Mouse (Mus musculus) right cerebral cortex, postnatal 4 days (tissue): ENCODE data around the gene Mansc1.
A peak's percentile ranks its signal among the peaks of the same experiment; 100 is the strongest.

Experiments used
- DNase-seq: peaks from one replicate; pipeline ENCODE4 v3.0.0-alpha.2; 2022

Mansc1 gene

DNA sequence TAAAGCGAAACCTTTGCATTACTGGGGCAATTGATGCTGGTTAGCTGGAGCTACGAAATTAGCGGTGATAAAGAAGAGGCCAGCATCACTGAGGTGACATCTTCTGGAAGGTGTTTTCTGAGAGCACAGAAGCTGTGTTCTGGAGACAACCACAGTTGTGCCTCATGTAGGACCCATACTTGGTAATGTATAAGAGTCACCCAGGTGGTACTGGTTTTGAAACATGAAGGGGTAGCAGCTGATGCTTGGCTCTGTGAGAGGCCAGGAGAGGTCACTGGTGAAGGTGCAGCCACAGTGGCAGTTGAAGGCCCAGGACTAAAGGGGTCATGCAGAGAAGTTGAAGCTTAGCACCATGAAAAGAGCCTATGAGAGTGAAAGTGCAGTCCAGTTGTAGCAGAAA, 6.9 kb upstream of the Mansc1 start, which contains the start of gene Borcs5:
Gene Borcs5 (plus strand): TSS at position 301 of the 400 bp plus-strand sequence.
- no peak for DNase-seq

DNA sequence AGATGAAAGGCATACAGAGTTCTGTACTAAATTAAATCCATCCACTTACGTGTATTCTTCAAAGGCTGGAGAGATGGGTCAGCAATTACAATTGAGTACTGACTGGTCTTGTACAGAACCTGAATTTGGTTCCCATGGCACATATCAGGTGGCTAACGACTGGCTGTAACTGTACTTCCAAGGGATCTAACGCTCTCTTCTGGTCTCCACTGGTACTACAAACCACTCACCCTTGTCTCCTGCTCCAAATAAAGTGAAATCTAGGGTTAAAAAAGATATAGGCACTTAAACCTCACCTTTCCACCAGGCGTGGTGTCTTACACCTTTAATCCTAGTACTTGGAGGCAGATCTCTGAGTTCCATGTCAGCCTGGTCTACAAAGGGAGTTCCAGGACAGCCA, 4.2 kb upstream of the Mansc1 start:
- no peak for DNase-seq

DNA sequence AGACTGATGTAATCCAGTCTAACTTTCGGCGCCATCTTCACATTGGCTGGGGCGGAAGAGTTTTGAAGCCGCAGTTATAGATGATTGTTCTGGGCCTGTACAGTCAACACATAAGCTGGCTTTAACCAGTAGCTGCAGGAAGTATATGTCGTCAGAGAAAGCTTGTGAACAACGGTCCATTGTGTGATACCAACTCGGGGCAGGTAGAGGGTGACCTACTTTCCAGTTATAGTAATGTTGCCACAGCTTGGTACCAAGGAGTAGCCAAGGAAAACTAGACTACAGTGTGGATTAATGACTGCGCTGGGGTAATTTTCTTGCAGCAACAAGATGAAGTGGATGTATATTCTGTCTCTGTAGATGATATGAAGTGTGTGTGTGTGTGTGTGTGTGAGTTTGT, 1.3 kb upstream of the Mansc1 start:
- no peak for DNase-seq

DNA sequence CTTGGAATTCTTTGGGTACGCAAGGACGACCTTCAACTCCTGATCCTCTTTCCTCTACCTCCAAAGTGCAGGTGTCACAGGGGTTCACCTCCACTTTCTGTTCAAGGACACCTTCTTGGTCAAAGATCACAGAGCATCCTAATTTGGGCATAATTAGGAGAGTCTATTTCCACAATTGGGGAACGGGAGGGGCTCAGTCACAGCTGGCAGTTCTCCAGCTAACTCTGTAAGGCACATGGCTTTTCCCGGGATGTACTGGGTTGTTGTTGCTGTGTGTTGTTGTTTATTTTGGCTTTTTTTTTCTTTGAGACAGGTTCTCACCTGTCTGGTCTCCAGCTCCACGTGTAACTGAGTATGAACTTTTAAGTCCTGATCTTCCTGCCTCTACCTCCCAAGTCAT, 468 bp upstream of the Mansc1 start:
- DNase-seq = no peak

DNA sequence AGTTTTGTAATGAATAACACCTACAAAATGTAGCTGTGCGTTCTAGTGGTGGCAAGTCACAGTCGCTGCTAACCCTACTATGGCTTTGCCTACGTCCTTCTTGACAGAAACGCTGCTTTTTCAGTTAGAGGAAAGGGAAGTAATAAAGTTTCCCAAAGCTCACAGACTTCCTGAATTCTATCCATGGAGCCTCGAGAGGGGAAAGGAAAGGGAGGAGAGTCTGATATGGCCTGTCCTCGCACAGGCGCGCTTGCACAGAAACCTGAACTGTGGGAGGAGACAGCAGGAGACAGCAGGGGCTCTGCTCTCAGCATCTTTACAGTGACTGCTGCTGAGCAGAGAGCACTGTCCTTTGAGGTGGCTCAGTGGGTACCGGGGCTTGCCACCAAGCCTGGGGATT, 1.8 kb downstream of the Mansc1 start:
- DNase-seq = no peak

DNA sequence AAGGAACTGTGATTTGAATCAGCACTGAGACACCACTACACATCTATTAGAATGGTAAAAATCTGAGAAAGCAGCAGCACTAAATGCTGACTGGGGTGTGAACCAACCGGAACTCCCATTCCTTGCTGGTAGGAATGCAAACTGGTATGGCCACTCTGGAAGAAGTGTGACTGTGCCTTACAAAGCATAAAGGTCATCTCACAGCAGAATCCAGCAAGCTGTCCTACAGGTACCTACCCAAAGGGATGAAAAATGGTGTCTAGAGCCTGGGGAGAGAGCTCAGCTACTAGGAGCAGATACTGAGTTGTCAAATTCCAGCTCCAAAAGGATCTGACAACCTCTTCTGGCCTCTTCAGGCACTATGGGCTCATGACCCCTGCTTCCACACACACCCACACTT, 5.7 kb downstream of the Mansc1 start:
- DNase-seq = no peak

DNA sequence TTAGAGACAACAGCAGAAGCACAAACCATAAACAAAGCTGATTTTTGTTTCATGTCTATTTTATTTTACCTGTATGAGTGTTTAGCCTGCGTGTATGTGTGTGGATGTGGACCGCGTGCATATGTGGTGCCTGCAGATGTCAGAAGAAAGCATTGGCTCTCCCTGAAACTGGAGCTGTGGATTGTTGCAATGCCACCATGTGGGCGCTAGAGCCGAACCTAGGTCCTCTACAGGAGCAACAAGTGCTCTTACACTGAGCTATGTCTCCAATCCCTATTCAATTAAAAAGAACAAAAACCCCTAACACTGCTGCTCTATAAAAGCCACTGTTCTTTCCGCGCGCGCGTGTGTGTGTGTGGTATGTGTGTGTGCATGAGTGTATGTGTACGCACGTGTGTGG, 6.9 kb downstream of the Mansc1 start:
- no peak for DNase-seq

DNA sequence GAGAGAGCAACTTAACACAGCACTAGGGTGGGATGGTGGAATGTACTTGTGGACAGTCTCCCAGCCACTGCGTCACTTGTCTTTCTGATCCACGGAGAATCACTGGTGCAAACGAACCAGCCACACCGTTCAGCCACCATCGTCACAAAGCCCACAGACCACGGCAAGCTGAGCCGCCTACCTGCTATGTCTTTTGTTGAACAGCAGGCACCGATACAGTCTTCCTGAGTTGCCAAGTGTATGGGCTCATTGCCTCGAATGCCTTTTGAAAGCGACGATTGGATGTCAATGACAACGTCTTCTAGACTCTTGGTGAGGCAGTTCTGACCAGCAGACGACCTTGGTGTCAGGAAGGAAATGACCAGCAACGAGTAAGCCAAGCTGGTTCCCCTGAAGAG, 10.7 kb downstream of the Mansc1 start:
- no peak for DNase-seq

DNA sequence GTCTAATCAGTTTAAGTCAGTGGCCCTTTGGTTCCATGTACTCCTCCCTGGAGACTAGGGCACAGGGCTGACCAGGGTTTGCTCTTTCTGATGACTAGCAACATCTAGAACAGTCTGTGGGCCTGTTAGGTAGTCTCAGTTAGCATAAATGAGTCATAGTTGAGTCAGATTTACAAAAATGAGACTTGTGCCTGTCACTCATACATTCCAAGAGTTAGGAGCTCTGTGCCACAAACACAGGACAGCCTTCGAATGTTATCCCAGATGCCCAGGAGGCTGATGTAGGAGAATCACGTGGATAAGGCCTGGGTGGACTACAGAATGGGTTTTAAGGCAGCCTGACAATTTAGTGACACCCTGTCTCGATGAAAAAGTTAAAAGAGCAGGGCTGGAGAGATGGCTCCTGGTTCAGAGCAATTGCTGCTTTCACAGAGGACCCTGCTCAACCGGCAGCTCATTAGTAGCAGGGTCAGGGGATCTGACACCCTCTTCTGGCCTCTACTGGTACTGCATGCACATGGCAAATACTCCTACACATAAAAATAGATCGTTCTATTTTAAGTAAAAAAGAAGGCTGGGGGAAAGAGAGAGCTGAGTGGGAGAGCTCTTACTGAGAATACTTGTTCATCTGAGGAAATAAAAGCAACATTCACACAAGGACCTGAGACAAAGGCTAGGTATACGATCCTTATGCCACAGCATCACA, 11.3 kb downstream of the Mansc1 start:
- peak; percentile 61 for DNase-seq

DNA sequence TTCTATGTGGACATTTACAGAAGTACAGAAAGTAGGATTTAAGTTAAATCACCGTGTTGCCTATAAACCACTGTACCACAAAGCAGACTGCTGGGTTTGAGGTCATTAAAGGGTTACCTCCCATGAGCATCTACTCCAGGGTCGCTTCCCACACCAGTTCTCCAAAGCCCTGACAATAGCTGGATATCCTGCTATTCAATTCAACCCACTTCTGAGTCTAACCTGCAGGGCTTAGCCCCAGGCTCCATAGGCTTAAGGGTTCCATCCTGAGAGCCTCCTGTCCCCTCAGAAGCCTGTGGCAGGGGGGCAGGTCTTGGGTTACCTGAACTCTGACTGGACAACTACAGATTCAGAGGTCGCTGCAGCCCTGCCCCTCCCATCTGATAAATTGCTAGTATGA, 12.2 kb downstream of the Mansc1 start:
- DNase-seq = no peak

DNA sequence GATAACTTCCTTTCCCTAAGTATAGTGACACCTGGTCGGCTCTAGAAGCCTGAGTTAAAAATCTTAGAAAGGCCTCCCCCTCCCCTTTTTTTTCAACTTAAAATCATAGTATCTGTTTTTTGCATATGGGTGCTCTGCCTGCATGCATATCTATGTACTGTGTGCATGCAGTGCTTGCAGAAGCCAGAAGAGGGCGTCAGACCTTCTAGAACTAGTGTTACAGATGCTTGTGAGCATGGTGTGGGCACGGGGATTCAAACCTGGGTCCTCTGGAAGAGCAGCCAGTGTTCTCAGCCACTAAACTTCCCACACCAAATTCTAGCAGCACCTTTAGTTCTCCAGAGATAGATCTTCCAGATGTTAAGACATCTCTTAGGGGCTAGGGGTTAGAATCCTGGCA, 14.7 kb downstream of the Mansc1 start:
- DNase-seq = no peak

DNA sequence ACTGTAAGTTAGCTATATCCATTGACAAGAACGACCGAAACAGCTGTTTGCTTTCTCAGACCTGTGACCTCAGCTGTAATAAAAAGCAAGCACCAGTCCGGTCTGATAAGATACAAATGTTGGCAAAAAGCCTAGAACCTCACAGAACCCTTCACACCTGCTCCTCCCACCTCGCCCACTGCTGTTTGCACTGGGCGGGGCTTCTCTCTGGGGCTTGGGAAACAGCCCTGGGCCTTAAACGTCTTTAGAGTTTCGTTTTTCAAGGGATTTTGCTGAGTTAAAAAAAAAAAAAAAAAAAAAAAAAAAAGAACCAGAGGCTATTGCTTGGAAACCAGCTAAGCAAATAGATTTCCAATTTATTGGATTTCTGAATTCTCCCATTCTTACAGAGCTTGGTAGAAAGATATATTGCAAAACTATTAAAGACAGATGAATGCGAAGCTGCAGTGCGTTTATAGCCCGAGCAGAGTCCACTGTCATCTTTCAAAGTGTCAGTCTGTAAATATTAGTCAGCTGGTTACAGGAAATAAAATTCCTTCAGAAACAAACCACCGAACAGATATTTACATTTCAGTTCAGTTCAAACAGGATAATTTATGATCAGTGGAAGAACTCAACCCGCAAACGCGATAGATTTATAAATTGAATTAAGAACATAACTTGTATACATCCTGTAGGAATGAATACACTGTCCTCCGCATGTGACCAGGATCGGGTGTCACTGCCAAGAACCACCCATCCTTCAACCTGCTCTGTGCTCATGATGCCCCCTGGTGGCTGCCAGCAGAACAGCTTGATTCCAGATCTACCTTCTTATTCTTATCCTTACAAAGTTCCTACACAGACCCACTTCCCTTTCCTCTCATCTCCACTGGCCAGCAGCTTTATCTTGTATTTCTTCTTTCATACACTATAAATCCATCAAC, 17.3 kb downstream of the Mansc1 start:
- peak; percentile 88 for DNase-seq

DNA sequence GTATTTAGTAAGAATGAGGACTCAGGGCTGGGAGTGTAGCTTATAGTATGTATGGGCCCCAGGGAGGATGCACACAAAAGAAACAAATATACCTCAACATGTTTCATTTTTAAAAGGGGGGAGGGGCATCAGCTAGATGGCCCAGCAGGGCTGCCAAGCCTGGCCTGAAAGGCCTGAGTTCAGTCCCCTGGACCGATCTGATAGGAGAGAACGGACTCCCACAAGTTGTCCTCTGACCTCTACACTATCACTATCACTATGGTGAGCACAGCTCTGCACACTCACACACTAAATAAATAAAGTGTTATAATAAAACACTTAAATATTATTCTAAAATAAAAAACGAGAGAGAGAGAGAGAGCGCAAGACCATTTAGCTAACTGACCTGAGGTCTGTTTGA, 18.0 kb downstream of the Mansc1 start:
- DNase-seq = no peak

DNA sequence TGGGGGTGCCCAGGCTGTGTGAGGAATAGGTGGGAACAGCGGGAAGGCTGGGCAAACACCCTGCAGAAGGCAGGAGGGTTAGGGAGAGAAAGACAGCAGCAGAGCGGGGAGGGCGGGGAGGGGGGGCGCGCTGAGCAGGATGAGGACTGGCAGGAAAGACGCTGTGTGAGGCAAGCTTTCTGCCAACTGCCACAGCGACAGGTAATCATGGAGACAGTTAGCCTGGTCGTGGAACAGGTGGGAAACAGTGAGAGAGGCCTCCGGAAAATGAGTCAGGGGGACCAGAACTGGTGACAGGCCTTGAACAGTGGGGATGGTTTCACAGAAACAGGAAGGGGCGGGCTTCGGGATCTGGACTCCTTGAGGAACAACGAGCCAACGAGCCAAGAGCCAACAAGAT, 20.4 kb downstream of the Mansc1 start:
- no peak for DNase-seq

DNA sequence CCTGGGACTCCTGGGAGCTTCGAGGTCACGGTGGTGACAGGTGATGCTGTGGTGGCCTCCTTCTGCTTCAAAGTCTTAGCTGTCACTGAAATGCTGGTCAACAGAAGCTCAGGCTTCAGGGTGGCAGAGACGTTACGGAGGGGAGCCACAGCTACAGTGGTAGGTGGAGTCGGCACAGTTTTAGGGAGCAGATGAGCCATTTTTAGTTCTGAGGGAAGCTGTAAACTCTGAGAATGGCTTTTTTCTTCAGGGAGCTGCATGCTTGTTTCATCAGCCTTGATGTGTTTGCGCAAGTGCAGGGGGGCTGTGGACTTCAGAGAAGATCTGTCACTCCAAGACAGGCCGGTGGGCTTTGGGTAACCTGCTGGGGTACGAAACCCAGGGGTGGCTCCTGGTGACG, 21.9 kb downstream of the Mansc1 start:
- DNase-seq = no peak

DNA sequence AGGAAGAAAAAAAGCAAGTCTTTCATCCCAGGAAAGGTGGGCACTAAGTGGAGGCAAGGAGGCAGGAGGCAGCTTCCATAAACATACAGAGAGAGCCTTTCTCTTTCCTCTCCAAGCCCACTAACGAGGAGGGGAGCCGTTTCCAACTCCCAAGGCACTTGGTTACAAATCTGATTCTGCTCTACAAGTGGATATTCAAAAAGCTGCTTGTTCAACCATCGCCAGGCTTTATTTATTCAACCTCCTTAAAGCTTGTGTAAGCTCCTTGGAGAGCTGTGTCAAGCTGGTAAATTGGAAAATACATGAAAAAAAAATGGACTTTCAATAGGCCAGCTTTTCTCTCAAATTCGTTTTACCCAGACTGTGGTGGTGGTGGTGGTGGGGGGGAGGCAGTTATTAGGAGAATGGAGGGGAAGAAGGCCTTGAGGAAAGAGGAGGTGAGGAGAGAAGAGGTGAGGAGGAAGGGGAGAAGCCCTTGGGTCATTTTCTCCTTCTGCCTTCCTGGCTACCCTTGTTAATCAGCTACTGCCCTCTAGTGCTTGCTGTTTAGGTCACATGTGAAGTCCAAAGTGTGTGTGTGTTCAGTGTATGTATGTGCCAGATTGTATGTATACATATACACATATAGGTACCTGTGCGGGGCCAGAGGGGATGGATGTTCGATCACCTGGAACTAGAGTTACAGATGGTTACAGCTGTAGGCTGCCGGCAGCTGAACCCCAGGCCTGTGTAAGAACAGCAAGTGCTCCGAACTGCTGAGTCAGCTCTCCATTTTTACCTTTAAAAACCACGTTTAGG, 25.1 kb downstream of the Mansc1 start:
- DNase-seq = no peak

DNA sequence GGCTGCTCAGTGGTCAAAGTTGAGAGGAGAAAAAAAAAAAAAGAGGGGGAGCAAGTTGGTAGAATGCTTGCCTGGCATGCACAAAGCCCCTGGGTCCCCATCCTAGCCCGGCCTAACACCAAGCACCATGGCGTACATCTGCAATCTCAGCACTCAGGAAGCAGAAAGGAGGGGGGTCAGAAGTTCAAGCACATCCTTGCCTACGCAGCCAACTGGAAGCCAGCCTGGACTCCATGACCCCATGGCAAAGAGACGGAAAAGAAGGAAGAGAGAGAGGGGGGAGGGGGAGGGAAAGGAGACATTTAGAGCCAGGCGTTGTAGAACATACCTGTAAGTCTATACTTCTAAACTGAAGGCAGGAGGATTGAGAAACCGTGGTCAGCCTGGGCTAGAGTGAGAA, 25.7 kb downstream of the Mansc1 start:
- no peak for DNase-seq

DNA sequence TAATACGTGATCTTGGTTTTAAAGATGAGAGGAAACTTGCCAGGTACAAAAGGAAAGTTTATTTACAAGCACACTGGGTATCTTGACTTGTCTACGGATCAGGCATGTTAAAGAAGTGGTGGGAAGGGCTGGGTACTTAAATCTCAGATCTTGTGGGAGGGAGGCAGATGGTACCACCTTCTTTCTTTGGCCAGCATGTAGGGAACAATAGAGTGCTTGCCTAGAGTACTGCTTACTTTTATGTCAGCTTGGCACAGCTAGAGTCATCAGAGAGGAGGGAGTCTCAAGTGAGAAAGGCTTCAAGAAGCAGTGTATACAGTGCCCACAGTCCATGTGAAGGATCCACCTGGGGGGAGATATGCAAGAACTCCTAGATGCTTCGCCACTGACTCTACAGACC, 27.1 kb downstream of the Mansc1 start:
- DNase-seq = no peak

DNA sequence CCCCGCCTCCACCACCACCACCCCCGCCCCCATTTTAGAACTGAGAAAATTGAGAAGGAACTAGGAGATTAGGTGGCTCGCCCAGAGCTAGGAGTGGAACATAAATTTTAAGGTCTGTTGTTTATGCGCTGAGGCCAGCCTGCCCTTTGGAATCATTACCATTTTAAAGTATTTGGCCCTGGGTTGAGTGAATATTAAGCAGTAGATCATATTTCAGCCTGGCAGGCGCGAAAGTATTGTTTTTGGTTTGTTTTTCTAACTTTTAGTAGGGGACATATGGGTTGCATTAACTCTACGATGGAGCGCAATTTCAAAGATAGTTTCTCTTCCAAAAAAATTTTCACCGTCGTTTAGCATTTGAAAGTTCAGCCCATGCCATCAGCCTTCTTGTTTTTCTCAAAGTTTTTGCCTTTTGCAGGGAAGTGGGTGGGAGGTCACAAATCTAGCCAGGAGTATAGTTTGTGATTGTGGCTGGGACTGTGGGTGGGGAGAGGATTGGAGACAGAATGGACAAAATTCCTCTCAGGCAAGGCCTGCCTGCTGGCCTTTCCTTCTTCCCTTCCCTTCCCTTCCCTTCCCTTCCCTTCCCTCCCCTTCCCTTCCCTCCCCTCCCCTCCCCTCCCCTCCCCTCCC, 29.8 kb downstream of the Mansc1 start:
- DNase-seq = no peak

DNA sequence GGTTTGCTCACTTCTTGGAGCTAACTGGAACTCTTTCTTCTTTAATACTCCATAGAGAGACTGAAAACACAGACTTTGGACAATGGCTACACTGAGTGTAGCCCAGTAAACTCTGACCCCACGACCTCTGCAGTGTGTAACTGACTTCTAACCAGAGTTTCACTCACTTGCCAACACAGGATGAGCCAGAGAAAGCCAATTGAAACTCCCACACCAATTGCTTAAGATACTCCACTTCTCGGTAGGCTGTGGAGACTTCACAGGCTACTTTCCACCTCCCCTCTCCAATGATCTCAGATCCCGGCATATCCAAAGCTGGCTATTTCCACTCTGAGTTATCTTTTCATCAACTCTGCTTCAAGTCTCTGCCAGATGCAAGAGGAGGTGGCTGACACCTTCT, 30.5 kb downstream of the Mansc1 start:
- DNase-seq = no peak

DNA sequence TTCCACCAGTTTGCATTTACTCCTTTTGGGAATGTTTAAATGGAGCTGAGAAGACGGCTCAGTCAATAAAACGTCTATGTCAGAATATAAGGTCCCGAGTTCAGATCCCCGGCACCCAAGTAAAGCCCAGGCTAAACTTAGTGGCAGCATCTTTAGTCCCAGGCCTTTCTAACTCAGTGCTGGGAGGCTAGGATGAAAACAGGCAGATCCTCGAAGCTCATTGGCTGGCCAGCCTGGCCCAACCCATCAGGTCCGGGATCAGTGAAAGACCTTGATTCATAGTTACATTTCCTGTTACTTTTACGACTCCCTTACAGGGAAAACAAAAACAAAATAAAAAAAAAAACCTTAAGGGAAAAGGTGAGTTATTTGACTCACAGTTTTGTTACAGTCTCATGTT, 31.2 kb downstream of the Mansc1 start:
- no peak for DNase-seq

DNA sequence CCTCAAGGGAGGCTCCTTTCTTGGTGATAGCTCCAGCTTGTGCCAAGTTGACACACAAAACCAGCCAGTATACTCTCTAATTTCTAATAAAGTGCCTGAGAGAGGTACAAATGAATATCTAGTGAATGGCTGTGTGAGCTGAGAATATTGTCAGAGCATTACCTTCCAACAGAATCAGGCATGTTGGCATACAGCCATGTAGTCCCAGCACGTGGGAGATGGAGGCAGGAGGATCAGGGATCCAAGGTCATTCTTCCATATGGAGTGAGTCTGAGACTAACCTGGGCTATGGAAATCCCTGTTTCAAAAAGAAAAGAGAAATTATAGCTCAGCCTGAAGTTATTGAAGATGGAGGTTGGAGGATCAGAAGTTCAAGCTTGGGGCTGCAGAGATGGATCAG, 33.0 kb downstream of the Mansc1 start:
- no peak for DNase-seq

DNA sequence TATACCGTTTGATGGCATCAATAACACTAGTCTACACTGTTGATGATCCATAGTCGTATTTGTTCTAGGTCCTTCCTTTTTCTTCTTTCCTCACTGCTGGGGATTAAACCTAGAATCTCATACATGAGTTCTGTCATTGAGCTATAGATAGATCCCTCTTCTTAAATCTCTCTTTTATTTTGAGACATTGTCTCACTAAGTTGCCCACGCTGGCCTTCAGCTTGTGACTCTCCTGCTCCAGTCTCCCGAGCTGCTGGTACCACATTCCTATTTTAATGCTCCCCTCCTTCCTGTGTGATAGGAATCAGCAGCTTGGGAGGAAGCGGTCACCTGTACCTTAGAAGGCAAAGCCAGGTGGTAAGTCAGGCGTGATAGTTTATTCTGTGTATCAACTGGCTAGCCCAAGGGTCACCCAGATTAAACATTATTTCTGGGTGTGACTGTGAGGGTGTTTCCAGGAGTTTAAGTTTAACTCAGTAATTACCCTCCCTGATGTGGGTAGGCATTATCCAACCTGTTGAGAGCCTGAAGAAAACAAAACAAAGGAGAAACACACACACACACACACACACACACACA, 34.5 kb downstream of the Mansc1 start:
- DNase-seq = no peak
